11 mouse cellular contexts compared by ENCODE assay signal in the genomic region with DNA sequence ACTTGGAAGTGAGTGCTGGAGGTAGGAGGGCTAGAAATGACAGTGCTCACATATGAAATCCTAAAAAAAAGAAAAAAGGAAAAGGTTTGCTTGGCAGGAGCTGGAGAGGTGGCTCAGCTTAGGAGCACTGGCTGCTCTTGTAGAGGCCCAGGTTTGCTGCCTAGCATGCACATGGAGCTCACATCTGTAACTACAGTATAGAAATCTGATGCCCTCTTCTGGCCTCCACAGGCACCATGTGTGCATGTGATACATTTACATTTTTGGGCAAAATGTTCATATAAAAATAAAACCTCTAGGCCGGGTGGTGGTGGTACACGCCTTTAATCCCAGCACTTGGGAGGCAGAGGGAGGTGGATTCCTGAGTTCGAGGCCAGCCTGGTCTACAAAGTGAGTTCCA. TPM values are rescaled to one million over a fixed set of nuclear protein-coding genes. Genes with fewer than 3 reads are reported as not detected.
DNase-seq lines count a peak whose midpoint lies in the region; ATAC-seq and TF ChIP-seq lines count a peak whose summit lies in the region.
"Had no signal": no experiment of that assay in that cellular context is flagged by ENCODE, and none has a peak within 500 bp of the region (broad histone marks: within the 10 kb centered on the region; RNA-seq: fewer than 3 reads in every experiment).

No protein-coding gene starts in this region.

- H3K9ac ChIP-seq in heart, embryonic 11.5 days (ENCODE audit: low read depth, low read length), result no peak overlapping the region
- H3K9ac ChIP-seq in liver, adult 2 months (ENCODE audit: low read depth, low read length), result no peak overlapping the region
- no peak overlapping the region for H3K9ac ChIP-seq in liver, embryonic 12.5 days
- H3K9ac ChIP-seq in hindbrain, embryonic 14.5 days, result no peak overlapping the region
- H3K9ac ChIP-seq: embryonic facial prominence, embryonic 12.5 days; limb, embryonic 15.5 days had no signal

- no peaks in the 10 kb centered on the region for H3K4me1 ChIP-seq in heart, embryonic 11.5 days (ENCODE audit: control insufficient read depth, insufficient read depth, low read length)
- peaks cover 8% of the 10 kb centered on the region for H3K4me1 ChIP-seq in liver, adult 2 months (ENCODE audit: control insufficient read depth, insufficient read depth, low read length)
- peaks cover 13% of the 10 kb centered on the region for H3K4me1 ChIP-seq in liver, embryonic 12.5 days
- no peaks in the 10 kb centered on the region for H3K4me1 ChIP-seq in hindbrain, embryonic 14.5 days (replicated peaks; ENCODE audit: control insufficient read depth, insufficient read depth, low read length)
- H3K4me1 ChIP-seq: embryonic facial prominence, embryonic 12.5 days; limb, embryonic 15.5 days had no signal

- 81% methylated on average over 3 of the region's 3 CpGs for WGBS in heart, embryonic 11.5 days (ENCODE audit: insufficient replicate concordance)
- 79% methylated on average over 3 of the region's 3 CpGs for WGBS in liver, adult 2 months
- 72% methylated on average over 3 of the region's 3 CpGs for WGBS in liver, embryonic 12.5 days (ENCODE audit: insufficient replicate concordance)
- WGBS in hindbrain, embryonic 14.5 days, result 92% methylated on average over 3 of the region's 3 CpGs

- no peak for ATAC-seq in heart, embryonic 11.5 days (replicated peaks; ENCODE audit: insufficient number of reproducible peaks, low FRiP score, low TSS enrichment)
- no peak for ATAC-seq in liver, embryonic 12.5 days
- no peak for ATAC-seq in hindbrain, embryonic 14.5 days (ENCODE audit: low FRiP score)

- no peaks in the 10 kb centered on the region for H3K27me3 ChIP-seq in heart, embryonic 11.5 days (ENCODE audit: control insufficient read depth, insufficient read depth, low read length)
- no peaks in the 10 kb centered on the region for H3K27me3 ChIP-seq in liver, adult 2 months (ENCODE audit: control insufficient read depth, insufficient read depth, low read length)
- no peaks in the 10 kb centered on the region for H3K27me3 ChIP-seq in liver, embryonic 12.5 days (replicated peaks)
- H3K27me3 ChIP-seq in hindbrain, embryonic 14.5 days (ENCODE audit: control insufficient read depth, insufficient read depth, low read length), result no peaks in the 10 kb centered on the region
- H3K27me3 ChIP-seq: embryonic facial prominence, embryonic 12.5 days; limb, embryonic 15.5 days had no signal

- H3K36me3 ChIP-seq in heart, embryonic 11.5 days (ENCODE audit: control insufficient read depth, insufficient read depth, low read length), result peaks cover 23% of the 10 kb centered on the region
- H3K36me3 ChIP-seq in liver, adult 2 months (ENCODE audit: control insufficient read depth, insufficient read depth, low read length), result peaks cover 14% of the 10 kb centered on the region; the same call in 1 of the 2 replicates
- H3K36me3 ChIP-seq in liver, embryonic 12.5 days, result peaks cover 62% of the 10 kb centered on the region
- H3K36me3 ChIP-seq in hindbrain, embryonic 14.5 days (replicated peaks; ENCODE audit: control insufficient read depth, insufficient read depth), result peaks cover 48% of the 10 kb centered on the region

- 0 out of 2 replicates have a peak, but pooled peaks have one; percentile 21 for TF ChIP-seq CTCF in liver, adult 2 months (IDR thresholded peaks at IDR 0.05; ENCODE audit: low read depth, low read length)

- H3K4me3 ChIP-seq in heart, embryonic 11.5 days (ENCODE audit: low read depth, low read length), result no peak overlapping the region
- H3K4me3 ChIP-seq in liver, adult 2 months (ENCODE audit: insufficient read depth, low read depth, low read length), result no peak overlapping the region
- no peak overlapping the region for H3K4me3 ChIP-seq in liver, embryonic 12.5 days
- H3K4me3 ChIP-seq in hindbrain, embryonic 14.5 days (replicated peaks; ENCODE audit: low read length), result no peak overlapping the region
- H3K4me3 ChIP-seq: embryonic facial prominence, embryonic 12.5 days; limb, embryonic 15.5 days had no signal

- TF ChIP-seq POLR2A in liver, adult 2 months (IDR thresholded peaks at IDR 0.05; ENCODE audit: extremely low read depth, insufficient read depth, low read length), result no peak

- H3K9me3 ChIP-seq in heart, embryonic 11.5 days (replicated peaks; ENCODE audit: control insufficient read depth, low read length), result no peaks in the 10 kb centered on the region
- H3K9me3 ChIP-seq in liver, embryonic 12.5 days (replicated peaks), result no peaks in the 10 kb centered on the region
- no peaks in the 10 kb centered on the region for H3K9me3 ChIP-seq in hindbrain, embryonic 14.5 days (ENCODE audit: control insufficient read depth, low read length)
- H3K9me3 ChIP-seq: embryonic facial prominence, embryonic 12.5 days; limb, embryonic 15.5 days had no signal

- peak; percentile 91 for DNase-seq in heart, adult 11 months
- no peak for DNase-seq in liver, adult 2 months (ENCODE audit: extremely low read depth, low read depth, low spot score)
- DNase-seq in brain, adult 2 months (ENCODE audit: low read depth, low spot score), result peak; percentile 59
- DNase-seq in thymus, postnatal 0 days (ENCODE audit: low spot score), result peak; percentile 17
- DNase-seq in spleen, postnatal 10 days (ENCODE audit: low spot score in 2 of 2), result no peak
- DNase-seq in hindbrain, embryonic 14.5 days (ENCODE audit: low spot score), result no peak
- DNase-seq: layer of hippocampus, adult 9-11 months had no signal

- H3K4me2 ChIP-seq in heart, embryonic 11.5 days, result no peak overlapping the region
- no peak overlapping the region for H3K4me2 ChIP-seq in liver, embryonic 12.5 days
- no peak overlapping the region for H3K4me2 ChIP-seq in hindbrain, embryonic 14.5 days (replicated peaks)
- H3K4me2 ChIP-seq: embryonic facial prominence, embryonic 12.5 days; limb, embryonic 15.5 days had no signal

- peaks cover 5% of the 10 kb centered on the region; the same call in 1 of the 2 replicates for H3K79me2 ChIP-seq in liver, adult 2 months (ENCODE audit: control insufficient read depth, insufficient read depth, low read length)

- H3K27ac ChIP-seq in heart, embryonic 11.5 days (ENCODE audit: low read depth, low read length), result no peak overlapping the region
- H3K27ac ChIP-seq in liver, adult 2 months (replicated peaks; ENCODE audit: insufficient read depth, low read depth, low read length), result peak overlapping the region; percentile 86; the same call in 1 of the 2 replicates
- H3K27ac ChIP-seq in liver, embryonic 12.5 days, result no peak overlapping the region
- H3K27ac ChIP-seq in hindbrain, embryonic 14.5 days, result no peak overlapping the region
- H3K27ac ChIP-seq: embryonic facial prominence, embryonic 12.5 days; limb, embryonic 15.5 days had no signal

RNA-seq across cellular contexts. Expression of gene Plekhm1, which starts 13.4 kb away (rescaled TPM):
- polyA plus RNA-seq in heart, embryonic 11.5 days (2014; fragmentation: Nextera tagmentation; extraction: Ambion mirVana), result 4.4 and 5.2 TPM in 2 replicates
- total RNA-seq in liver, adult 2 months (2014; rRNA removed), result 3.5 and 6.0 TPM in 2 replicates
- 8.0 and 9.8 TPM in 2 replicates for polyA plus RNA-seq in liver, adult 2 months (2012; rRNA removed)
- 5.2 and 5.3 TPM in 2 replicates for polyA plus RNA-seq in liver, embryonic 12.5 days (2016; fragmentation: Nextera tagmentation; extraction: Ambion mirVana)
- polyA plus RNA-seq in thymus, postnatal 0 days (2015; fragmentation: Nextera tagmentation; extraction: Ambion mirVana), result 7.5 and 7.9 TPM in 2 replicates
- 9.2 and 10.3 TPM in 2 replicates for polyA plus RNA-seq in hindbrain, embryonic 14.5 days (2014; fragmentation: Nextera tagmentation; extraction: Ambion mirVana)

RNA-seq across cellular contexts. Expression of gene Arhgap27, which starts 35.6 kb away (rescaled TPM):
- 3.4 and 4.4 TPM in 2 replicates for polyA plus RNA-seq in heart, embryonic 11.5 days (2014; fragmentation: Nextera tagmentation; extraction: Ambion mirVana)
- 0.55 and 1.2 TPM in 2 replicates for total RNA-seq in liver, adult 2 months (2014; rRNA removed)
- 1.6 and 3.0 TPM in 2 replicates for polyA plus RNA-seq in liver, adult 2 months (2012; rRNA removed)
- 2.7 and 4.0 TPM in 2 replicates for polyA plus RNA-seq in liver, embryonic 12.5 days (2016; fragmentation: Nextera tagmentation; extraction: Ambion mirVana)
- polyA plus RNA-seq in thymus, postnatal 0 days (2015; fragmentation: Nextera tagmentation; extraction: Ambion mirVana), result 20.0 and 20.4 TPM in 2 replicates
- 3.9 and 5.4 TPM in 2 replicates for polyA plus RNA-seq in hindbrain, embryonic 14.5 days (2014; fragmentation: Nextera tagmentation; extraction: Ambion mirVana)

Comparison
In these comparisons a context has a peak if more than half of its experiments do, and no peak if none do; other contexts are left out.
1. DNase-seq: peak in heart, adult 11 months (single experiment), brain, adult 2 months (single experiment) and thymus, postnatal 0 days (single experiment); none in liver, adult 2 months (single experiment), spleen, postnatal 10 days (0 of 2) and hindbrain, embryonic 14.5 days (single experiment).